11 mouse cellular contexts compared by ENCODE assay signal in the genomic region with DNA sequence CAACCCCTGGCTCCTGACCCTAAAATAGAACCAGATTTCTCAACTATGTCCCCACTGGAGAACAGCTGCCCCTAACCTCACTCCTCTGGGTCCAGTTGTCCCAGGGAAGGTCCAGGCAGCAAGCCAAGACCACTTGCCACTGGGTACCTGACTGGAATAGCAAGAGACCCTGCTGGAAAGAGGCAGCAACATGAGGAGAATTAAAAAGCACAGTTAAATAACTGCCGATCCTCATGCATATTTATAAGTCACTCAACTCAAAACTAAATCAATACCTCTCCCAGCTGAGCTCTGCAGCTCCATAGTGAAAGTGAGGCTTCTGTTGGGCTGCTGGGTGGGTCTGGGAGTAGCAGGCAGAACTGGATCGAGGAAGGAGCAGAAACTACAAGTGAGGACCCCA.
A peak's percentile ranks its signal among the peaks of the same experiment; 100 is the strongest.
DNase-seq lines count a peak whose midpoint lies in the region; ATAC-seq and TF ChIP-seq lines count a peak whose summit lies in the region.
"Had no signal": no experiment of that assay in that cellular context is flagged by ENCODE, and none has a peak within 500 bp of the region (broad histone marks: within the 10 kb centered on the region; RNA-seq: fewer than 3 reads in every experiment).

No protein-coding gene starts in this region.

- intact Hi-C loops in gastrocnemius, postnatal 14 days (cut with DNase I; ENCODE audit: low total_unique reads) = no loop called here

- H3K27me3 ChIP-seq in embryonic facial prominence, embryonic 14.5 days (replicated peaks; ENCODE audit: control insufficient read depth, insufficient read depth, low read length) = no peaks in the 10 kb centered on the region
- no peaks in the 10 kb centered on the region for H3K27me3 ChIP-seq in midbrain, embryonic 15.5 days (replicated peaks)
- H3K27me3 ChIP-seq: liver, embryonic 13.5 days had no signal

- H3K4me1 ChIP-seq in embryonic facial prominence, embryonic 14.5 days (ENCODE audit: control insufficient read depth, insufficient read depth, low read length) = no peaks in the 10 kb centered on the region
- peaks cover 28% of the 10 kb centered on the region for H3K4me1 ChIP-seq in midbrain, embryonic 15.5 days
- H3K4me1 ChIP-seq: liver, embryonic 13.5 days had no signal

- WGBS in embryonic facial prominence, embryonic 14.5 days = 74% methylated on average over 2 of the region's 2 CpGs
- 15% methylated on average over 2 of the region's 2 CpGs for WGBS in midbrain, embryonic 15.5 days

- no peaks in the 10 kb centered on the region for H3K9me3 ChIP-seq in embryonic facial prominence, embryonic 14.5 days (ENCODE audit: control insufficient read depth, low read length)
- H3K9me3 ChIP-seq in midbrain, embryonic 15.5 days = no peaks in the 10 kb centered on the region
- H3K9me3 ChIP-seq: liver, embryonic 13.5 days had no signal

- no peaks in the 10 kb centered on the region for H3K36me3 ChIP-seq in embryonic facial prominence, embryonic 14.5 days (ENCODE audit: control insufficient read depth, insufficient read depth, low read length)
- H3K36me3 ChIP-seq in midbrain, embryonic 15.5 days (replicated peaks) = no peaks in the 10 kb centered on the region

- no peak for ATAC-seq in embryonic facial prominence, embryonic 14.5 days (ENCODE audit: low read depth)
- peak; percentile 22; the same call in 1 of the 2 replicates for ATAC-seq in frontal cortex, adult (ENCODE audit: low TSS enrichment)
- peak; percentile 49 for ATAC-seq in midbrain, embryonic 15.5 days (replicated peaks)

- TF ChIP-seq CTCF in layer of hippocampus, adult 2 months (conservative IDR thresholded peaks at IDR 0.05) = no peak; the same call in 1 of the 2 replicates

- peak; percentile 23 for DNase-seq in embryonic facial prominence, embryonic 14.5 days (ENCODE audit: low spot score)
- DNase-seq in layer of hippocampus, adult 2 months (ENCODE audit: low spot score in 2 of 2) = peak; percentile 47 to 72
- no peak for DNase-seq in heart, adult 9 months (ENCODE audit: low spot score in 2 of 2)
- DNase-seq in gastrocnemius, postnatal 14 days = no peak
- DNase-seq in T-cell, adult 2 months (ENCODE audit: low spot score) = no peak
- no peak for DNase-seq in gastrocnemius, adult 8-10 months (ENCODE audit: low spot score in 2 of 2)
- DNase-seq: liver, embryonic 13.5 days; thymus, postnatal 25 days had no signal

- no peak overlapping the region for H3K9ac ChIP-seq in embryonic facial prominence, embryonic 14.5 days (ENCODE audit: low read depth, low read length)
- no peak overlapping the region for H3K9ac ChIP-seq in midbrain, embryonic 15.5 days
- H3K9ac ChIP-seq: liver, embryonic 13.5 days had no signal

- no peak overlapping the region for H3K4me3 ChIP-seq in embryonic facial prominence, embryonic 14.5 days (ENCODE audit: low read depth, low read length)
- no peak overlapping the region for H3K4me3 ChIP-seq in layer of hippocampus, adult 2 months
- no peak overlapping the region for H3K4me3 ChIP-seq in midbrain, embryonic 15.5 days
- H3K4me3 ChIP-seq: erythroblast, embryonic 14.5 days; liver, embryonic 13.5 days had no signal

- H3K4me2 ChIP-seq in embryonic facial prominence, embryonic 14.5 days (ENCODE audit: low read depth, low read length) = no peak overlapping the region
- no peak overlapping the region for H3K4me2 ChIP-seq in midbrain, embryonic 15.5 days
- H3K4me2 ChIP-seq: liver, embryonic 13.5 days had no signal

- no peak overlapping the region for H3K27ac ChIP-seq in embryonic facial prominence, embryonic 14.5 days (replicated peaks; ENCODE audit: low read depth, low read length)
- peak overlapping the region; percentile 69 for H3K27ac ChIP-seq in layer of hippocampus, adult 2 months
- H3K27ac ChIP-seq in midbrain, embryonic 15.5 days = peak overlapping the region; percentile 51
- H3K27ac ChIP-seq: liver, embryonic 13.5 days had no signal

Comparison
In these comparisons a context has a peak if more than half of its experiments do, and no peak if none do; other contexts are left out.
1. DNase-seq: peak in embryonic facial prominence, embryonic 14.5 days (single experiment) and layer of hippocampus, adult 2 months (2 of 2); none in heart, adult 9 months (0 of 2), gastrocnemius, postnatal 14 days (single experiment), T-cell, adult 2 months (single experiment) and gastrocnemius, adult 8-10 months (0 of 2).